Mouse (Mus musculus) spleen, adult 18-20 months (tissue): ENCODE data around the gene Lbhd2.

ENCODE experiments used
- DNase-seq, 2 experiments: peaks; one replicate each; pipeline ENCODE4 v3.0.0; 2022; ENCODE audit warnings: mixed read lengths in 2 of 2

The Lbhd2 gene

GRCm38 (mm10) chr12:111448931-111449705 lies 42.5 kb downstream of the Lbhd2 start:
- DNase-seq = no peak

GRCm38 (mm10) chr12:111450359-111450758 lies 43.8 kb downstream of the Lbhd2 start:
- DNase-seq = no peak

GRCm38 (mm10) chr12:111451561-111451960 lies 45.0 kb downstream of the Lbhd2 start:
- DNase-seq = no peak

GRCm38 (mm10) chr12:111454021-111454420 lies 47.4 kb downstream of the Lbhd2 start:
- no peak for DNase-seq

- no peak for DNase-seq
These were observed 48.1 kb downstream of the Lbhd2 start for GRCm38 (mm10) chr12:111454543-111455280.

- DNase-seq = no peak
These were observed 48.8 kb downstream of the Lbhd2 start for GRCm38 (mm10) chr12:111455311-111455846.

GRCm38 (mm10) chr12:111455860-111456259 lies 49.3 kb downstream of the Lbhd2 start:
- no peak for DNase-seq

GRCm38 (mm10) chr12:111457742-111458141 lies 51.1 kb downstream of the Lbhd2 start:
- no peak for DNase-seq
